Mouse (Mus musculus): ENCODE data around the gene Hist1h3h. TPM values are rescaled to one million over a fixed set of nuclear protein-coding genes. Genes with fewer than 3 reads are reported as not detected.
"Not testable (repeated sequence)": the region's sequence is repeated elsewhere in the genome, so short reads cannot be mapped to it uniquely, and the experiment has no call there.

Hist1h3h gene
- polyA plus RNA-seq, 1 experiment, result 12.7 TPM

DNA sequence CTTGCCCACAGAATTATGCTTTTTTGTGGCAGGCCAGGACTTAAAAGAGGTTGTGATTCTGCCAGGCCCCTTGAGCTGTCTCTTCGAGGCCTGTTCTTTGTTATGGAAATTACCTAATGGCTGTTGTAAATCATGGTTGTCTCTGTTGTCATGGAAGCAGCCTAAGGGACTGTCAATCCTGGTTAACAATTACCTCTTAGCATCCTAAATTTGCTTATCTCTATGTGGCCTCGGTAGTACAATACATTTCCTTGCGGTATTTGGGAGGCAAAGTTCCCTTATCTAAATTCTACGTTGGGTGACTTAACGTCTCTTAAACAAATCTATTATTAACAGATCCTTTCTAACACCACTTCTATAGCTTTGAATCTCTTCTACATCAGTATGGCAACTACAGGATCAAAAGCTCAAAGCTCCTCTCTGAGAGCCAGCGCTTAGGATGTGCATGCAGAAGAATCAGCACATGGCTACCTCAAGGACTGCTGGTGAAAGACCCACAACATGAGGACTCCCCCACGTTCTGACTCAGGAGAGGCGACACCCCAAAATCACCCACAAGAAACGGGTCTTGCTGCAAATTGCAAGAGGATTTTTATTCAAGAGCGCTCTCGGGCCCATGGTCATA, 10.6 kb downstream of the Hist1h3h start:
- no peak for DNase-seq (ENCODE audit: low read depth)

DNA sequence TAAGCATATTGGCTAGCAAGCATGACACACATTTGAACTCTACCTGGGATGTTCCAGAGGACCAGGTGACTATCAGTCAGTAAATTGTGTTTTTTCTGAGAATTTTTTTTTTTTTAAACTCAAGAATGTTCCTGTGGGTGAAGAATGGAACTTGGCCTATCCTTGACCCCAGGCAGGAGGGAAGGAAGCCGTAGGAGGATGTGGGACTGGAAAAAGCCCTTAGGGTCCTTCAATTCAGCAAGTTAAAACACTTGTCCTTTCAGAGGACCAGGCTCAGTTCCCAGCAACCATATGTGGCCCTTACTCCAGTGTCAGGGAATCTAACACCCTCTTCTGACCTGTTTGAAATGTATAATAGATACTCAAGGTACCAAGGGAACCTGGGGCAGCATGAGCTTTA, 12.1 kb downstream of the Hist1h3h start:
- no peak for DNase-seq (ENCODE audit: low read depth)

DNA sequence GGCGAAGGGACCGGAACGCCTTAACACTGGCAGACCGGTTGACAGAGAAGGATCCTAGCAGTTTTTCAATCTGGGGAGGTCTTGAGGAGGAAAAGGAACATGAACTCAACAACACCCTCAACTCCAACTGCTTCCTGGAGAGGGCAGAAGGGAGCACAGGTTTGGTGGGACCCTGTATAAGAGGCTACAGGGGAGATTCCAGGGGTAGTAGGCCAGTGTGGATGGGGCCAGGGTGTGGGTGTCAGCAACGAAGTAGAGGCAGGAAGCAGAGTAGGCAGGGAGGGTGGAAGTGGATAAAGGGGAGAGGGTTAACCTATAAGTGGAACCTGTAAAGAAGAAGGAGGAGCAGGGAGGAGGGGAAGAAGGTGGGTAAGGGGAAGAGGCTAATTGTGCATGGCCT, 16.0 kb downstream of the Hist1h3h start:
- DNase-seq (ENCODE audit: low read depth), result no peak

DNA sequence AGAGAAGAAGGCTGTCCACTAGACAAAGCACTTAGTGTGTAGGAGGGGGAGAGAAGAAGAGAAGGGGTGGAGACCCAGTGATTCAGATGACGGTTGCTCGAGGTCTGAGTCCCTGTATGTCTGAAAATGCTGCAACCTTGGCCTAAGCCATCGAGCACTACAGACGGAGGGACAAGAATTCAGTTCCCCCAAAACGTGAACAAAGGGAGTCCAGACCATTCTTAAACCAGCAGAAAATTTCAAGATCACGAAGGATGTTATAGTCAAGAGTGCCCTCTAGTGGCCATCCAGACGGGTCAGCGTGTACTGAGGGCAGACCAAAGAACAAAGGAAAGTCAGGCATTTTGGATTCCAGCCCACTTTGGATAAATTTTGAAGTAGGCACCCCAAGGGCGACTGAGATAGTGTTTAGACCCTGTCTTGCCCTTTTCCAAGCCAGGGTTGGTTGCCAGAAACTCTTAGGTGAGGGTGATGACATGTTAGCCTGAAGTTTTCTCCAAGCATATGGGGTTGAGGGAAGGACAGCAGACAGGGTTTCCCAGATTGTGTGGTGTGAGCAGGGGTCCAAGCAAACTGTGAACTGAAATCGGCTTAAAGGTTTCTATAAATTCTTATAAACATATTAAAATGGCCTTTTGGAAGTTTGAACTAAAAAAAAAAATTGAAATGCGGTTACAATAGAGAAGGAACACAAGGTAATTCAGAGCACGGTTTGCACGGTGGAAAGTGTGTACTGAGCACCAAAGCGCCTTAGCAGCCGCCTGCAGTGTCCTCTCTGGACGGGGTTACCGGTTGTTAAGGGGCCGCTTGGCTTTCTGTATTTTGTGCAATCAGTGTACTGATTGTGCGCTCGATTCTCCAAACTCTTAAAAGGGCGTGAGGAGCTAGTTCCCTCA, 16.8 kb downstream of the Hist1h3h start:
- no peak for DNase-seq (ENCODE audit: low read depth)

DNA sequence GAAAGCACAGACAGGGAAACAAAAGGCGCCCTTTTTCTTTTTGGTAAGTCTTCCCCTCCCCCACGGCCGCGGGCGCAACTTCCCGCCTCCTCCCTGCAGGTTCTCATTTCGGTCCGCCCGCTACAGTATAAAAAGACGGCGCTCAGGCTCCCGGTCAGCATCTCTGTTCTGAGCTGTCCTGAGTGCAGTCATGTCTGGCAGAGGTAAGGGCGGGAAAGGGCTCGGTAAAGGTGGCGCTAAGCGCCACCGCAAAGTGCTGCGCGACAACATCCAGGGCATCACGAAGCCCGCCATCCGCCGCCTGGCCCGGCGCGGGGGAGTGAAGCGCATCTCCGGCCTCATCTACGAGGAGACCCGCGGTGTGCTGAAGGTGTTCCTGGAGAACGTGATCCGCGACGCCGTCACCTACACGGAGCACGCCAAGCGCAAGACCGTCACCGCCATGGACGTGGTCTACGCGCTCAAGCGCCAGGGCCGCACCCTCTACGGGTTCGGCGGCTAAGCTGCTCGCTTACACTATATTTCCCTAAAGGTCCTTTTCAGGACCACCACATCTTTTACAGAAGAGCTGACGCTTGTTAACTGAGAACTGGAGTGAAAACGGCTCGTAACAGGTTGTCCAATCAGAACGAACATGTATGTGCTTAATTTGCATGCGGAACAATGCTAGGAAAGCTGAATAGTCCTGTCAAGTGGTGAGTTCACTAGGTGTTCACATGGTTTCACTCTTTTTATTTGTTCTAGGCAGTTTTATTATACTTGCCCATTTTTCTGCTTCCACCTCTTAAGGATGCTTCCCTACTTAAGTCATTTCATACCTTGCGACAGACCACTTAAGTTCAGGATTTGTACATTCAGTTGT, 17.7 kb downstream of the Hist1h3h start, which contains the start of gene Hist1h4j:
Hist1h4j (plus strand) TSS at position 159 of the 862 bp plus-strand sequence.
- not testable (repeated sequence) for DNase-seq (ENCODE audit: low read depth)

DNA sequence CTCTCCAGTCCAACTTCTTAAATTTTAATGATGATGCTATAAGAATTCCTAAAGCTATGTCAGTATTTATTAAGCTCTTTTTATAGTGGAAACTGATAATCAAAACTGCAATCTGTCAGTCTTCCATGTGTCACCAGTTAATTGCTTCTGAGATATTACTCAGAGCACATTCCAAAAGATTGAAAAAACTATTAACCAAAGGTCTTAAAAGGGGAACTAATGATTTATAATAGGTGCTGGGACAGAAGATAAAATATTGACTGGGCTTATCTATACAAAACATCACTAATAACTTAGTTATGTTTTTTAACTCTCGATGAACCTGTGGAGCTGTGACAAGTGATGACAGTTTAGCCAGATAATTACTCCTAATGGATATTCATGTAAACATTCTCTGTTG, 27.5 kb downstream of the Hist1h3h start:
- DNase-seq (ENCODE audit: low read depth), result no peak

DNA sequence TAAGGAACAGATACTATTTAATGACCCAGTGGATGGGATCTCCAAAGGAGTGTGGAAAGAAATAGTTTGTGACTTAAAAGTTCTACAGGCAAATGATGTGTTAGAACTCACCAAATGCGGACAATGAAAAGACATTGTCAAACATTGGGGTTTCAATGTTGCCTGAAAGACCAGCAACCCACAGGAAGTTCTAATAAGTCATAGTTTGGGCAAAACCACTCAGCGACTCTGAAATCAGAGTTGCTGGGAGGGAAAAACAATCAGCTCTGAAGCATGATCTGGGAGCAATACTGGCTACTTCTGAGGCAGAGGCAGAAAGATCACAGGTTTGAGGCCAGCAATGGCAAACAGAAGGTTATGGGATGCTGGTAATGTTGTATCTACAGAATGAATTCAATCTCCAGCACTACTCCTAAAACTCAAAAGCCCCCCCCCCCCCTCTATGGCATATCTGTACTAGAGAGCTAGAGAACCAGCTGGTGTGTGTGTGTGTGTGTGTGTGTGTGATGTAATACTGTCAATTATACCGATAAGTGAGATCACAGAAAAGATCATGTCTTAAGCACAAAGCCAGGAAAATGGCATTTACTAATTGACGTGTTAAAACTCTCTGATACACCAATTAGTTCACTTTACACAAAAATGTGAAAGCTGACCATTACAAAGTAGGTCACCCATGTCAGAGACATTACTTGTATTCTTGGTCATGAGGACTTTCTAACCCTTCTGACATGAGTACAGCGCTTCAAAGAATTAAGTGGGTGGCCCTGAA, 32.1 kb downstream of the Hist1h3h start:
- DNase-seq (ENCODE audit: low read depth), result no peak

DNA sequence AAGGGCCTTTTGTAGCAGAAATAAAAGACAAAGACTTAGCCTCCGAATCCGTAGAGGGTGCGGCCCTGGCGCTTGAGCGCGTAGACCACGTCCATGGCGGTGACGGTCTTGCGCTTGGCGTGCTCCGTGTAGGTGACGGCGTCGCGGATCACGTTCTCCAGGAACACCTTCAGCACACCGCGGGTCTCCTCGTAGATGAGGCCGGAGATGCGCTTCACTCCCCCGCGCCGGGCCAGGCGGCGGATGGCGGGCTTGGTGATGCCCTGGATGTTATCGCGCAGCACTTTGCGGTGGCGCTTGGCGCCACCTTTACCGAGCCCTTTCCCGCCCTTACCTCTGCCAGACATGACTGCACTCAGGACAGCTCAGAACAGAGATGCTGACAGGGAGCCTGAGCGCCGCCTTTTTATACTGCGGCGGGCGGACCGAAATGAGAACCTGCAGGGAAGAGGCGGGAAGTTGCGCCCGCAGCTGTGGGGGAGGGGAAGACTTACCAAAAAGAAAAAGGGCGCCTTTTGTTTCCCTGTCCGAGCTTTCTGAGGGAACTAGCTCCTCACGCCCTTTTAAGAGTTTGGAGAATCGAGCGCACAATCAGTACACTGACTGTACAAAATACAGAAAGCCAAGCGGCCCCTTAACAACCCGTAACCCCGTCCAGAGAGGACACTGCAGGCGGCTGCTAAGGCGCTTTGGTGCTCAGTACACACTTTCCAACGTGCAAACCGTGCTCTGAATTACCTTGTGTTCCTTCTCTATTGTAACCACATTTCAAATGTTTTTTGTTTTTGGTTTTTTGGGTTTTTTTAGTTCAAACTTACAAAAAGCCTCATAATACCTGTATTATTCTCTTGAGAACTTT, 32.9 kb downstream of the Hist1h3h start, which contains the start of gene Hist1h4k:
Hist1h4k (minus strand) TSS at position 347 of the 859 bp plus-strand sequence.
- not testable (repeated sequence) for DNase-seq (ENCODE audit: low read depth)

DNA sequence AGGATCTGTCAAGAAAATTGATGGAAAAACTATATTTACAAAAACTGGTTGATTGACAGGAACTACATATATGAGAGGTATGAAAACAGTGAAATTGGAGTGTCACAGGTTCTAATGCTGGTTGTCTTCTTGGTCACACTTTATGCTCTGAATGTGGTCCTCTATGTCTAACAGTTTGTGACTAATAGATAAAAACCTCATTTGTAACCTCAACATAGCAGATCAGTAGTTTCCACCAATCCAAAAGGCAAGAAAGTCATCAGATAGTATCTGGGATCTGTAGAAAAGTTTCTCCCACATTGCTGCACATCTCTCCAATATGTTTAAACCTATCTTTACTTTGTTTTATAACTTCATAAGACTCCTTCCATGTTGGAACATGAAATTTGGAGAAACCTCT, 34.0 kb downstream of the Hist1h3h start:
- DNase-seq (ENCODE audit: low read depth), result no peak

DNA sequence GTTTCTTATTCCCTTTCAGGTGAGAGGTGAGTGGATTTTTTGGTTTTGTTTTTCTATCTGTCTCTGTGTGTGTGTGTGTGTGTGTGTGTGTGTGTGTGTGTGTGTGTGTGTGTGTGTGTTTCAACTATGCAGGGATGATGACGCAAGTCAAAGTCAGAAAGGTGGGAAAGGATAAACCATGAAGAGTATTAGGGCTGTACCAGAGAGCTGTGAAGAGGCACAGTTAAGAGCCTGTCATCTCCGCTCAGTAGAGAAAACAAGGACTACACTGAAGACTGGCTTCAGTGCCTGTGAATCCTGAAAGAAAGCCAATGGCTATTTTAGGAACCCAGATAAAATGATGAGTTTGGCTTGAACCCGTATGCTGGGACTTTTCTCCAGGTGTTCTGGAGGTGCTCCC, 34.4 kb downstream of the Hist1h3h start:
- no peak for DNase-seq (ENCODE audit: low read depth)

DNA sequence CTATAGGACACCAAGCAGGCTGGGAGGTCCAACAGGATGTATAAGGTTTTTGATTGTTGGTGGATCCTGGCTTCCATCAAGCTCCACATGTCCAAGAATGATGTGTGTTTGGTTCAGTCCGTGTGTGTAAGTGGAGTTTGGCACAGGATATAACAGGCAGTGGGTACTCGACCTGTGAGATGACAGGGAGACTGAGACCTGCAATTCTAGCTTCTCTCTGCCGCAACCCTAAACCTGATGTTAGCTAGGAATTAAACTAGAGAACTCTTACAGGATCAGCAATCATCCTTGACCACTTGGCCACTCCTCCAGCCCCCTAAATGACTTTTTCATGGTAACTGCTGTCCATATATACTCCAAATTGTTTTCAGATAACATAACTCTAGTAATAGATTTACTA, 34.9 kb downstream of the Hist1h3h start:
- no peak for DNase-seq (ENCODE audit: low read depth)

DNA sequence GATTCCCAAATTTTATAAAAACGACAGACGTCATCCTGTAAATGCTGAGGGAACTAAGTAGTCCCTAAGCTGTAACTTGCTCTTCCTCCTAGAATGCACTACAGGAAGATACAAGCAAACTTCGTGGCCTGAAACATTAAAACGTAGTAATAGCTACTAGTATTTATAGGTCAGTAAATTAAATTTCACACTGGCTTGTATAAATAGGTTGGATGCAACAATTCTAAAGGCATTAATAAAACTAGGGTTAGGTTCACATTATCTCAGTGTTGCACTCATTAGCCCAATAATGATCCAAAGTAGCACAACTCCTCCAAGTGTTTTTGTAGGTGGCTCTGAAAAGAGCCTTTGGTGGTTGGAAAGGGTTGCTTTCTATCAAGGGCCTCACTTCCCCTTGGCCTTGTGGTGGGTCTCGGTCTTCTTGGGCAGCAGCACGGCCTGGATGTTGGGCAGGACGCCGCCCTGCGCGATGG, 35.6 kb downstream of the Hist1h3h start:
- no peak for DNase-seq (ENCODE audit: low read depth)

DNA sequence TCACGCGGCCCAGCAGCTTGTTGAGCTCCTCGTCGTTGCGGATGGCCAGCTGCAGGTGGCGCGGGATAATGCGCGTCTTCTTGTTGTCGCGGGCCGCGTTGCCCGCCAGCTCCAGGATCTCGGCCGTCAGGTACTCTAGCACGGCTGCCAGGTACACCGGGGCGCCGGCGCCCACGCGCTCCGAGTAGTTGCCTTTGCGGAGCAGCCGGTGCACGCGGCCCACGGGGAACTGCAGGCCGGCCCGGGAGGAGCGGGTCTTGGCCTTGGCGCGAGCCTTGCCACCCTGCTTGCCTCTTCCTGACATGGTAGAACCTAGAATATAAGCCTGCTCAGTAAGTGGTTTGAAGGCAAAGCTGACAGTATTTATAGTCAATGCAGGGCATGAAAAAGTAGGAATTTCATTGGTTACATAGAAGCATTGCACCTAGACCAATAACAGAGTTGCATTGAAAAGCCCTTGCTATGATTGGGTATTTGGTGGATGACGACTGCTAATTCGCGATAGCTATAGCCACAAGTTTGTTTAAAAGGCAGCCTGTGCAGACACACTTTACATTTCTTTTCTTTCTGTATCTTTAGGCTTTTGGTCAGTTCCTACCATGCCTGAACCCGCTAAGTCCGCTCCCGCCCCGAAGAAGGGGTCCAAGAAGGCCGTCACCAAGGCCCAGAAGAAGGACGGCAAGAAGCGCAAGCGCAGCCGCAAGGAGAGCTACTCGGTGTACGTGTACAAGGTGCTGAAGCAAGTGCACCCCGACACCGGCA, 36.2 kb downstream of the Hist1h3h start, which contains the start of the genes Hist1h2ak and Hist1h2bn:
Hist1h2ak (minus strand) TSS at position 304 of the 762 bp plus-strand sequence.
Hist1h2bn (plus strand) TSS at position 600 of the 762 bp plus-strand sequence.
- DNase-seq (ENCODE audit: low read depth), result peak; percentile 83

DNA sequence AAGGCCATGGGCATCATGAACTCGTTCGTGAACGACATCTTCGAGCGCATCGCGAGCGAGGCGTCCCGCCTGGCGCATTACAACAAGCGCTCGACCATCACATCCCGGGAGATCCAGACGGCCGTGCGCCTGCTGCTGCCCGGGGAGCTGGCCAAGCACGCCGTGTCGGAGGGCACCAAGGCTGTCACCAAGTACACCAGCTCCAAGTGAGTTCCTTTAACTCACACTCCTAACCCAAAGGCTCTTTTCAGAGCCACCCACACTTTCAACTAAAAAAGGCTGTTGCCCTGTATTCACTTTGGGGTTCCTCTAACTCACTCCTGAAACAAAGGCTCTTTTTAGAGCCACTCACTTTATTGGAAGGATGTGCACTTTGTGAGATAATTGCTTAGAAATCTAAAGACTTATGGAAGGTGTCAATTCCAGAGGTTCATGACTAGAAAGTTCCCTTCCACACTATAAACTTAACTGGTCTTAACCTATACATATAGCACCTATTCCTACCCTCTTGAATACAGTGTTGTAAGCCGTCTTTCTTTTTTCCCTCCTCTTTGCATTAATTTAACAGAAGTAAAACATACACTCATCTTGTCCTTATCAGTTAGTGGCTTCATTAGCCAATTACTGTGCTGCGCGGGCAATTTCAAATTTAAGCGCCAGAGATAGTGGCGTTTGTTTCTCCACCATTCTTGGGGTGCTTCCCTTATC, 37.0 kb downstream of the Hist1h3h start:
- not testable (repeated sequence) for DNase-seq (ENCODE audit: low read depth)

DNA sequence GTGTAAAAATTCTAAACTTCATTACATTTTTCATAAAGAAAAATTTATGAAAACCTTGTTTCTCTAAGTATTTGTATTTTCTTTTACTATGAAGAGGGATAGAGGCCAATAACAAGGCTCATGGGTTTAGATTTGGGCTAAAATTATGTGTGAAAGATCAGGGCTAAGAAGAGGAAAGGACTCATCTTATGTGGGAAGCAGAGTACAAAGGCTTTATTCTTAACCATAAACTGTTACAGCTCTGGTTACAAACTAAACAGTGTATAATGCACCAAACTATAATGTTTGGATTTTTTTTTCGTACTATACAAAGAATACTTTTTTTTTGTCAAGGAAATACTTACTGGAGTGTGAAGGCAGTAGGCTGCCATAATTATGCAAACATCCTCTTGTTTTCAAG, 38.2 kb downstream of the Hist1h3h start:
- no peak for DNase-seq (ENCODE audit: low read depth)

Data from gonadal fat pad, adult 2 months (tissue).